Mouse (Mus musculus): ENCODE results near the gene Rsbn1. TPM values are rescaled to one million over a fixed set of nuclear protein-coding genes. Genes with fewer than 3 reads are reported as not detected.

Rsbn1 gene
- polyA plus RNA-seq, 1 experiment from 2014 or later, result 7.8 TPM

DNA sequence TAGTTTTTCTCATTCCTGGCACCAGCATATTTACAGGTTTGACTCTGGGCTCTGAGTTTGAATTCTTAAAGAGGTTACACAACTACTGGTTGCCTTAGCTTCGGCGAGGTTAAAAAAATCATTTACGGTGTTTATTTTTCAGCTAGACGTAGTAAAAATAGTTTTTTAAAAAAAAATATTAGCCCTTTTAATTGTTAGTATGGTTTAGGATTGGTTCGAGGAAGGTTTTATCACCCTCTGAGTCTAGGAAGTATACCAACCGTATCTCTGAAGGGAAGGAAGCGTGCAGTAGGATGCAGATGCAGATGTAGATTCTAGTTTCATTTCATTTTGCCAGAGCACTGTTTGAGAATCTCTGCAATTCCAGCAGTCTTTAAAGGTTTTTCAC lies 1.6 kb downstream of the Rsbn1 start:
- Histone ChIP-seq H3K27ac (peak overlapping the region; percentile 70), H3K36me3 (ENCODE audit: inconsistent target) (no peaks in the 10 kb centered on the region), H3K4me3 (ENCODE audit: inconsistent target) (peak overlapping the region; percentile 83), H3K79me2 (ENCODE audit: inconsistent target) (peaks cover 55% of the 10 kb centered on the region)
- WGBS (ENCODE audit: missing documents), result 3% methylated on average over 7 of the region's 7 CpGs

DNA sequence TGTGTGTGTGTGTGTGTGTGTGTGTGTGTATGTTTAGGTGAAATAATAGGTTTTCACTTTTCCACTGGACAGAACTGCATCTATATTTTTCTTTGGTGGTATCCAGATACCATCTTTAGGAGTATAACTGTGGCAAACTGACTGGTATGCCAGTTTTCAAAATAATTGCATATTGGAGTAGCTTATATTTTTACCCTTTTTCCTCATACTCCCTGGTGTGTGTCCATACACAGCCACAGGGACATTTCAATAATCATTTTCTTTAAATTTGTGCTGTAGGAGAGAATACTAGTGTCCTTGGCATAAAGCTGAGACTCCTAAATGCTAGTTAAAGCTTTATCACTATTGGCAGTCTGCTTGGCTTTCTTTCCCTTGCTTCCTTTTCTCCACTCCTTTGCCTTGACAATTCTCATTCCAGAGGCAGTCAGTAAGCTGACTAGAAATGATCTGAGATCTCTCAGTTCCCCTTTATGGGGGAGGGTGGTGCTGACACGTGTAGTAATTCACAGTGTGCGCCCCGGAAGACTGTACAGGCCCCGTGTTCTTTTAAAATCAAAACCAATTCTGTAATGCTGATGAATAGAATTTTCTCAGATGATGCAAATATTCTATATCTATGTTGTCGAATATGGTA lies 2.4 kb downstream of the Rsbn1 start:
- 0% methylated on average over 5 of the region's 5 CpGs for WGBS (ENCODE audit: missing documents)
- Histone ChIP-seq H3K36me3 (ENCODE audit: inconsistent target) (no peaks in the 10 kb centered on the region), H3K27ac (peak overlapping the region; percentile 70), H3K4me3 (ENCODE audit: inconsistent target) (peak overlapping the region; percentile 83), H3K79me2 (ENCODE audit: inconsistent target) (peaks cover 63% of the 10 kb centered on the region)

DNA sequence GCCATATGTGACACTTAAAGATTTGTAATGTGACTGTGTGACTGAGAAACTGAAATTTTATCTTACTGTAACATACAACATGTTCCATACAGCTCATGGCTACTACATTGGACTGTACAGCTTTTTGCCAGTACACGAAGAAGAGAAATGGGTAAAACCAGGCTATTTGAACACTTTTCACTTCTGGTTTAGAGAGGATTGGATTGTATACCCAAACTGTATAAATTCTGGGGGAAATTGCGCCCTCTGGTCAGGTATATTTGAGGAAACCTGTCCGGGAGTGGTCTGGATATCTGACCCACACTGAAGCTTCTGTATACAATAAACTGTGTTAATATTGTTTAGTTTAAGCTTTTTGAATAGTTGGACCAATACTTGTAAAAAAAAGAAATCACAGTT lies 2.9 kb downstream of the Rsbn1 start:
- Histone ChIP-seq H3K79me2 (ENCODE audit: inconsistent target) (peaks cover 68% of the 10 kb centered on the region), H3K36me3 (ENCODE audit: inconsistent target) (no peaks in the 10 kb centered on the region), H3K4me3 (ENCODE audit: inconsistent target) (peak overlapping the region; percentile 83), H3K27ac (peak overlapping the region; percentile 70)
- 27% methylated on average over 3 of the region's 3 CpGs for WGBS (ENCODE audit: missing documents)

DNA sequence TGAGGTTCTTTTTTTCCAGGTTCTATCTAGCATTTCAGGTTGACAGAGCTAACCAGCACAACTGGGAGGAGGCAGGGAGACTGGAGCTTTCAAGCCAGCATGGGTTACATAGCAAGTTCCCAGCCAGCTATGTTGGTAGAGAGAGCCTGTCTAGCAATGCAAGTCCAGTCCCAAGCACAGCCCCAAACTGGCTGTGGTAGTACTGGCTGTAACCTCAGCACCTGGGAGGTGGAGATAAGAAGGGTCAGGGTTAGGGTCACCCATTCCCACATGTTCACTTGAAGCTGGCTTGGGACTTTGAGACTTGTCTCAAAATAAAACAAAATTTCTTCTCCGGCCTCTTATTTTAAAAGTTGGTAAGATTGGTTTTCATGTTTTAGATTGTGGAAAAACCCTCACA lies 6.2 kb downstream of the Rsbn1 start:
- no peaks in the 10 kb centered on the region for H3K36me3 ChIP-seq (ENCODE audit: inconsistent target)
- H3K79me2 ChIP-seq (ENCODE audit: inconsistent target), result peaks cover 98% of the 10 kb centered on the region
- 77% methylated on average over 1 of the region's 1 CpGs for WGBS (ENCODE audit: missing documents)
- no peak overlapping the region for H3K27ac ChIP-seq
- no peak overlapping the region for H3K4me3 ChIP-seq (ENCODE audit: inconsistent target)

DNA sequence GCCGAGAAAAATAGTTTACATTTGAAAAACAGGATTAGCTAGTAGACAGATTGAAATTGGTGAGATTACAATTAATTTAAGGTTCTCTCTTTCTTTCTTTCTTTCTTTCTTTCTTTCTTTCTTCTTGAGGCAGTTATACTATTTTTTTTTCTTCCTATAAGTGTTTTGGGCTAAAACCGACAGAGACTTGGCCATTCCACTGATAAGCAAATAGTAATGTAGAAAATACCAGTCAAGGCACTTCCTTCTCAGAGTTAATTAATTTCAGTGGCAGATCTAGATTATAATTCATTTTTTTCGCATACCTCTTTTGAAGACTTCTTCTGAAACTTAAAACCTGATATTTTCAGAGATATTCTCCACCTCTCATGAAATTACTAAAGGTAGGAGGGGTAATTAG lies 11.4 kb downstream of the Rsbn1 start:
- Histone ChIP-seq H3K27ac (no peak overlapping the region), H3K4me3 (ENCODE audit: inconsistent target) (no peak overlapping the region), H3K79me2 (ENCODE audit: inconsistent target) (peaks cover 100% of the 10 kb centered on the region), H3K36me3 (ENCODE audit: inconsistent target) (peaks cover 4% of the 10 kb centered on the region; the same call in 1 of the 2 replicates)
- WGBS (ENCODE audit: missing documents), result 94% methylated on average over 3 of the region's 3 CpGs

DNA sequence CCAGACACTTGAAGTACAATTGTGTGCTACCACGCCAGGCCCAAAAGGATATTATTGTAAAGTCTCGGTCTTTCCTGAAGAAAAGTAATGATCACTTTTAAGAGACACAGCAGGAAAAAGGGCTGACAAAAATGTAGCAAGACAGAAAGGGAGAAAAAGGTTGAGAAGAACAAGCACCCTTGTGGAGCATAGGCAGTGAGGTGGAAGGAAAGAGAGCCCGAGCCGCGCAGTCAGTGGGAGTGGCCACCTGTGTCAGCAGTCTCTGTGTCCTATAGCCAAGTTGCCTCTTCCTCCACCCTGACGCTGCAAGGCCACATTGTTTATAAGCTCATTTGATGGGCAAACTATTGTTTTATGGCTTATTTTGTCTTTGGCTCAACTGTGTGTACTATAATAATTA lies 13.6 kb downstream of the Rsbn1 start:
- H3K27ac ChIP-seq, result peak overlapping the region; percentile 31; the same call in 1 of the 2 replicates
- WGBS (ENCODE audit: missing documents), result 11% methylated on average over 6 of the region's 6 CpGs

DNA sequence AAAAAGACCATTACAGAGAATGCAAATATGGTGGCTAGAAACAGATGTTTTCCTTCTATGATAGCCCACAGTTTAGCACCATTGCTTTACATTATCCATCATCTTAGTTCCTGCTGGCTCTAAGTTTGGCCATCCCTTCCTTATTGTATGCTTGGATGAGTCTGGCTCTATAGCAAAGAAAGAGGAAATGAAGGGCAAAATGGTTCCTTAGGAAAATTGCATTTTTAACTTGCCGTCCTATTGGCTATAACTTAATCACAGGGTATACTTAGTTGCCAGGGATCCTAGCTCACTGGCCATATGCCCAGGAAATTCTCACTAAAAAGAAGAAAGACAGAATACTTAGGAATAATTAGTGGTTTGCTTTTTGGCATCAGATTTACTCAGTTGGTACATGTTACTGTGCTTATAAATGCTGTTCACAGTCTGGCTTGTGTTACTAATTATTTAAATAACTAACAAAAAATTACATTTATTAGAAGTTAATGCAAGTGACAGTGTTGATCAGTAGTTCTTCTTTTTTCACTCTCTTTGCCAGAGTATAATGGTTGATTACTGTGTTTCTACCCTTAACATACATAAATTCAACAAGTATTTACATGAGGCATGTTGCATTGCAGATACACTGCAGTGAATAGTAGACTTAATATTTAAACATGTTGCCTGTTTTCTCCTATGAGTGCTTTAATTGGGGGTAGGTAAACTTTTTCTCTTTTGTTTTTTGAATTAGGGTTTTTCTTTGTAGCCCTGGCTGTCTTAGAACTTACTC lies 31.1 kb downstream of the Rsbn1 start:
- no peak overlapping the region for H3K4me3 ChIP-seq (ENCODE audit: inconsistent target)
- H3K27ac ChIP-seq, result no peak overlapping the region
- WGBS (ENCODE audit: missing documents), result 91% methylated on average over 1 of the region's 1 CpGs
- no peaks in the 10 kb centered on the region for H3K36me3 ChIP-seq (ENCODE audit: inconsistent target)
- peaks cover 86% of the 10 kb centered on the region for H3K79me2 ChIP-seq (ENCODE audit: inconsistent target)

More for the DNA sequence above, 13.6 kb downstream of the Rsbn1 start:
- Histone ChIP-seq H3K4me3 (ENCODE audit: inconsistent target) (no peak overlapping the region), H3K79me2 (ENCODE audit: inconsistent target) (peaks cover 100% of the 10 kb centered on the region), H3K36me3 (ENCODE audit: inconsistent target) (peaks cover 4% of the 10 kb centered on the region; the same call in 1 of the 2 replicates)

DNA sequence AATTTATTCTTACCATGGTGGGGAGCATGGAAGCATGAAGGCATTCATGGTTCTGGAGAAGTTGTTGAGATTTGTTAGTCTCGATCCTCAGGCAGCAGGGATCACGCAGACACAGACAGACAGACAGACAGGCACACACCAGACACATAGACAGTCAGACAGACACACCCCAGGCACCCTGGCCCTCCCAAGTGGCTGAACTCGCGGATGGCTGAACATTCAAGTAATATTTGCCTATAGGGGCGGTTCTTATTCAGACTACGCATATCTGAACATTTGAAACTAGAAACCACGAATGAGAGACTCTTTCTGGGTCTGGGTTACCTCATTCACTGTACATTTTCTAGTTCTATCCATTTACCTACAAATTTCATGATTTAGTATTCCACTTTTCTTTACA lies 34.7 kb downstream of the Rsbn1 start:
- H3K4me3 ChIP-seq (ENCODE audit: inconsistent target), result no peak overlapping the region
- 90% methylated on average over 6 of the region's 7 CpGs for WGBS (ENCODE audit: missing documents)
- H3K79me2 ChIP-seq (ENCODE audit: inconsistent target), result peaks cover 96% of the 10 kb centered on the region
- H3K36me3 ChIP-seq (ENCODE audit: inconsistent target), result no peaks in the 10 kb centered on the region
- no peak overlapping the region for H3K27ac ChIP-seq

DNA sequence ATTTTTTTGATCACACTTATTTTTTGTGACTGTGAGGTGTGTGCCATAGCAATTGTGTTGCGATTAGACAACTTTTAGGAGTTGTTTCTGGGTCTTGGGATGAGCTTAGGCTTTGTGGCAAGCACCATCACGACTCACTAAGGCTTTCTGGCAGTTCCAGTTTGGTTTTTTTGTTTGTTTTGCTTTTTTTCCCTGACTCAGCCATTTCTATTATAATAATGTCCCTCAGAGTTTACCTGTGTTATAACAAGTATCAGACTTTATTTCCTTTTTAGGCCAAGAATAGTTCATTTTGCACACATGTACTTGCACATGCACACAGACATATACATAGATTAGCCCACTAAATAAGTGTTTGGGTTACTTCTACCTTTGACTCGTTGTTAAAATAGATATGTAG lies 46.7 kb downstream of the Rsbn1 start:
- peaks cover 8% of the 10 kb centered on the region; the same call in 1 of the 2 replicates for H3K79me2 ChIP-seq (ENCODE audit: inconsistent target)
- no peak overlapping the region for H3K4me3 ChIP-seq (ENCODE audit: inconsistent target)
- no peak overlapping the region for H3K27ac ChIP-seq
- peaks cover 25% of the 10 kb centered on the region for H3K36me3 ChIP-seq (ENCODE audit: inconsistent target)
- 93% methylated on average over 3 of the region's 3 CpGs for WGBS (ENCODE audit: missing documents)

DNA sequence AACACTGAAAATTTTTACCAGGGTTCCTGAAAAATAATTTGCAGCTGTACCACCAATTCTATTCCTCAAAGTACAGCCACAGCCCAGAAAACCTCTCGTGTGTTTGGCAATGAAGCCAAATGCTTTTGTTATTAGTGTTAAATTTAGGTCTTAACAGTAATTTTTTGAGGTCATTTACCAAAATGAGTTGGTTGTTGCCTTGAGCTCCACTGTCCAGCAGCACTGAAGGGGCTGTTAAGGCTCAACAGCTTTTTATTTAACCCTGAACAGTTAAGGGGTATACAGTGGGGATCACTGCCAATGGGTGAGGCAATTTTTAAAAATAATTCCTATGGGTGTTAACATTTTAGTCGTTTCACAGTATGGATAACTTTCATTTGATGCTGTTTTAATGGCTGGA lies 53.3 kb downstream of the Rsbn1 start:
- H3K4me3 ChIP-seq (ENCODE audit: inconsistent target), result peak overlapping the region; percentile 78

DNA sequence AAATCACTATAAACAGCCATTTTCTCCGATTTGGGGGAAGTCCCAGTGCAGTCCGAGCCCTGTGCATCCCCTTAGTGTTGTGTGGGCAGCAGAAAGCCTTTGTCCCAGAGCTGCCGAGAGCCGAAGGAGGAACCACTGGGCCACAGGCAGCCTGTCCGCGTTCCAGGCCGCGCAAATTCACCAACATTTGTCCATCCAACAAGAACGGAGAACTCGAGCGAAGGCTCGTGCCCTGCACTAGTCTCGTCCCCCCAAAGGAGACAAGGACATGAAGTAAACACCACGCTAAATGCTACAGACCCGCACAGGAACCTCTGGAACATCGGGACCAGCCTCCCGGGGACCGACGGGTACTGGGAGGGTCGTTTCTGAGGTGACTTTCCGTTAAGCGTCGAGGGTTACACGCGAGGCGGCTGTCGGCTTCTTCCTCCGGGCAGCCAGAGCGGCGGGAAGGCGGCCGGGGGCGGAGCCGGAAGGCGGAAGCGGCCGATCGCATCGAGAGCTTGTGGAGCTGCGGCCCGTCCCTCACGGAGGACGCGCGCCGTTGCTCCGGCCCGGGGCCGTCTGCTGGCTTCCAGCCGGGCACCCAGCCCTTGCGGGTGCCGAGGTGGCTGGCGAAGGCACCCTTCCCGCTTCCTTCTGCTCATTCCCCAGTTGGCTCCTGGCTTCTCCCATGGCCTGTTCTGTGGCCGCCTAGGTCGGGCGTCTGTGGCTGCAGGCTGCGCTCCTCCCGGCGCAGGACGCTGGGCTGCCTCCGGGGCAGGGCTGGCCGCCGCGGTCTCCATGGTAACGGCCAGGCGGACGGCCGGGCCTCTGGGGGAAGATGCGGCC lies 54.2 kb downstream of the Rsbn1 start, which contains the start of gene Phtf1:
TSS of gene Phtf1 (plus strand) at position 250 of the 831 bp plus-strand sequence.
- Histone ChIP-seq H3K36me3 (ENCODE audit: inconsistent target) (0 out of 2 replicates have a peak, but pooled peaks cover 9% of the 10 kb centered on the region), H3K4me3 (ENCODE audit: inconsistent target) (peak within 1 kb of the TSS; percentile 78), H3K79me2 (ENCODE audit: inconsistent target) (peaks cover 27% of the 10 kb centered on the region), H3K27ac (peak within 1 kb of the TSS; percentile 84)
- 1% methylated on average over 63 of the region's 70 CpGs for WGBS (ENCODE audit: missing documents)

More for the DNA sequence above, 53.3 kb downstream of the Rsbn1 start:
- Histone ChIP-seq H3K27ac (peak overlapping the region; percentile 84), H3K36me3 (ENCODE audit: inconsistent target) (0 out of 2 replicates have a peak, but pooled peaks cover 9% of the 10 kb centered on the region), H3K79me2 (ENCODE audit: inconsistent target) (peaks cover 27% of the 10 kb centered on the region)
- WGBS (ENCODE audit: missing documents), result 23% methylated on average over 2 of the region's 2 CpGs

DNA sequence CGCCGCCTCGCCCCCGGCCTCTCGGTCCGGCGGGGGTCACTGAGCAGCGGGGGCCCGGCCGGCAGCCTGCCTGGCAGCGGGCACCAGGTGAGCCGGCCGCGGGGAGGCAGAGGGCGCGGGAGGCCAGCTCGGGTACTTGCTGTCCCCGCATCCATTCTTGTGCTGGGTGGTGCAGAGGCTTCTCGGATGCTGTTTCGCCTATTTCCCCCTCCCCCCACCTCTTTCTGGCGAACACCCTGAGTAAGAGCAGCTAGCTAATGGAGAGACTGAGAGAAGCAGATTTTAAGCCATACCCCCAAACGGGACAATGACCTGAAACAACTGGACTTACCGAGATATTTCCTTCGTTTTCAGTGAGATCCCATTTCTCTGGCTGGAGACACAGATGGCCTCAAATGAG lies 54.8 kb downstream of the Rsbn1 start:
- peaks cover 27% of the 10 kb centered on the region for H3K79me2 ChIP-seq (ENCODE audit: inconsistent target)
- H3K36me3 ChIP-seq (ENCODE audit: inconsistent target), result 0 out of 2 replicates have a peak, but pooled peaks cover 5% of the 10 kb centered on the region
- WGBS (ENCODE audit: missing documents), result 0% methylated on average over 18 of the region's 24 CpGs
- no peak overlapping the region for H3K27ac ChIP-seq
- H3K4me3 ChIP-seq (ENCODE audit: inconsistent target), result peak overlapping the region; percentile 38

DNA sequence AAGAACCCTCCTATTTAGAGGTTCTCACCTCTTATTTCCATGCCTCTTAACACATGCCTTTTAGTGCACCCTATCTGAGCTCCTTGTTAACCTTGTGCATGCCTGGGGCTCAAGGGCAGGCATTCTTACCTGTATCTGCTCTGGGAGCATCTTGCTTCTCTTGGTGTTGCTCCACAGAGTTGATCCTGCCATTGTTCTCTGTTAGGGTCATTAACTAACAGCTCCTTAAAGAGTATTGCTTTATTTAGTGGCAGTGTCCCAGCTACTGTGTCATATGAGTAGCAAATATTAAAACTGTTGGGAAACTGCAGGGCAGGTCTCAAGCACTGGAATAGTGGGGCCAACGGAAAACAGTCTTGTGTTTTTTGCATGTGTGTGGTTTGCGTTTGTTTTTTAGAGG lies 57.2 kb downstream of the Rsbn1 start:
- Histone ChIP-seq H3K79me2 (ENCODE audit: inconsistent target) (peaks cover 13% of the 10 kb centered on the region), H3K36me3 (ENCODE audit: inconsistent target) (0 out of 2 replicates have a peak, but pooled peaks cover 5% of the 10 kb centered on the region), H3K4me3 (ENCODE audit: inconsistent target) (no peak overlapping the region), H3K27ac (no peak overlapping the region)
- 92% methylated on average over 2 of the region's 2 CpGs for WGBS (ENCODE audit: missing documents)

DNA sequence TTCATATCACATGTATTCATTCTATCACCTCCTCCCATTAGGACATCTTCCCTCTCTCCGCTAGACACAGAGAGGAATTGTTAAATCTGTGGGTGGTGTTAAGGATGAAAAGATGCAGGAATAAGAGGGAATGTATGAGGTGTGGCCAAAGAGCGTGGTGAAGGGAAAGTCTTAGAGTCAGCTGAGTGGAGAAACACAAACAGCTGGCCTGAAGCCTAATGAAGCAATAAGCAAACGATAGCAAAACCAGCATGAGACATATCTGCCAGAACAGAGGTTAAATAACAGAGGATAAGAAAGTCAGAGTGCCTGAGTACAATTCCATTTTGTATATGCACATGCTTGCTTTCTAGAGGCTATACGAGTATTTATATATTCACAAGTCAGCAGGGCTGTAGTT lies 70.6 kb downstream of the Rsbn1 start:
- no peak overlapping the region for H3K27ac ChIP-seq
- H3K36me3 ChIP-seq (ENCODE audit: inconsistent target), result peaks cover 5% of the 10 kb centered on the region; the same call in 1 of the 2 replicates
- WGBS (ENCODE audit: missing documents), result 91% methylated on average over 4 of the region's 4 CpGs
- H3K79me2 ChIP-seq (ENCODE audit: inconsistent target), result no peaks in the 10 kb centered on the region
- no peak overlapping the region for H3K4me3 ChIP-seq (ENCODE audit: inconsistent target)
